Mouse (Mus musculus): Measurements from ENCODE around the gene Slc5a4a. TPM values are rescaled to one million over a fixed set of nuclear protein-coding genes. Genes with fewer than 3 reads are reported as not detected.

Gene Slc5a4a
- polyA plus RNA-seq (2012; rRNA removed; ENCODE audit: low replicate concordance) = not detected in 2 replicates

GRCm38 (mm10) chr10:76147278-76147677, at the start of gene Slc5a4a:
Gene Slc5a4a (plus strand): TSS chr10:76147451.

DNA sequence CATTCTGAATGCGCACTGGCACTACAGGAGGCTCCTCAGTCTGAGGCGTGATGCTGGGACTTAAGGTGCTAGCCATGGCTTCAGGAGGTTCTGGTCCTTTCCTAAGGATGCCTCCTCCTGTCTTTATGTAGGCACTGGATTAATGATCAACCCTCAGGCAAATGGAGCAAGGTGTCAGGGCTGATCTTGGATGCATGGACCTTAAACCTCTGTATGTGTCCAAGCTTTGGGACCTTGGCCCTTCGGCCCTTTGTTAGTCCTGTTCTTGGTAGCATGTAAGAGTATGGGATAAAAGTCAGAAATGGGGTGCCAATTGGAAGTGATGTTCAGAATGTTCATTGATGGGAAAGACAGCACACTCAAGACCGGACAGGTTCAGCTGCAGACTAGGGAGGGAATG, 36.4 kb upstream of the Slc5a4a start, which contains the start of gene Slc5a4b:
Gene Slc5a4b, minus strand, starts transcription at position 101 of the 400 bp plus-strand sequence.

GRCm38 (mm10) chr10:76237341-76238225, 90.3 kb downstream of the Slc5a4a start, which contains the start of gene Prmt2:
Gene Prmt2 (minus strand): TSS chr10:76237865.

Other genes starting within 250 kb of the Slc5a4a start
- gene Smarcb1, start 225.8 kb upstream of the Slc5a4a start, polyA plus RNA-seq (2012; rRNA removed; ENCODE audit: low replicate concordance) = 49.5 and 67.8 TPM in 2 replicates
- 285 and 313 TPM in 2 replicates for gene Chchd10, start 214.3 kb upstream of the Slc5a4a start, polyA plus RNA-seq (2012; rRNA removed; ENCODE audit: low replicate concordance)
- 59.5 and 159 TPM in 2 replicates for gene Mmp11, start 211.0 kb upstream of the Slc5a4a start, polyA plus RNA-seq (2012; rRNA removed; ENCODE audit: low replicate concordance)
- gene Gm867, start 206.8 kb upstream of the Slc5a4a start, polyA plus RNA-seq (2012; rRNA removed; ENCODE audit: low replicate concordance) = 0.54 and 0.87 TPM in 2 replicates
- 0.40 and 1.9 TPM in 2 replicates for gene Vpreb3, start 204.4 kb upstream of the Slc5a4a start, polyA plus RNA-seq (2012; rRNA removed; ENCODE audit: low replicate concordance)
- 0.10 TPM in 1 of 2 replicates, not detected in the other for gene Gm5134, start 192.9 kb upstream of the Slc5a4a start, polyA plus RNA-seq (2012; rRNA removed; ENCODE audit: low replicate concordance)
- 4.9 and 8.6 TPM in 2 replicates for gene Zfp280b, start 114.8 kb upstream of the Slc5a4a start, polyA plus RNA-seq (2012; rRNA removed; ENCODE audit: low replicate concordance)
- gene Slc5a4b, start 36.5 kb upstream of the Slc5a4a start, polyA plus RNA-seq (2012; rRNA removed; ENCODE audit: low replicate concordance) = not detected in 2 replicates
- gene Prmt2, start 90.4 kb downstream of the Slc5a4a start, polyA plus RNA-seq (2012; rRNA removed; ENCODE audit: low replicate concordance) = 39.5 and 46.3 TPM in 2 replicates
- gene S100b, start 106.4 kb downstream of the Slc5a4a start, polyA plus RNA-seq (2012; rRNA removed; ENCODE audit: low replicate concordance) = 2.2 and 21.1 TPM in 2 replicates
- 20.5 and 30.7 TPM in 2 replicates for gene Dip2a, start 197.8 kb downstream of the Slc5a4a start, polyA plus RNA-seq (2012; rRNA removed; ENCODE audit: low replicate concordance)